8 mouse cellular contexts compared by ENCODE assay signal in genomic region chr15:96699521-96700511, GRCm38 (mm10). TPM values are rescaled to one million over a fixed set of nuclear protein-coding genes. Genes with fewer than 3 reads are reported as not detected.
DNase-seq lines count a peak whose midpoint lies in the region; ATAC-seq and TF ChIP-seq lines count a peak whose summit lies in the region.

Gene Slc38a2 (minus strand): TSS chr15:96699730.

- POLR2A ChIA-PET in Patski (lab: Charles Lee): interaction anchor here (0.5 to 1.3 kb wide), 3 partner anchors 10 to 237 kb away, joined by 3 to 5 read pairs (median 4); no protein-coding TSS in a partner anchor

- TF ChIP-seq CTCF in Patski (IDR thresholded peaks at IDR 0.05): no peak

- peak within 1 kb of the TSS; percentile 100 for H3K27ac ChIP-seq in hindbrain, embryonic 14.5 days

- CTCF ChIA-PET in Patski (lab: Charles Lee): interaction anchor here (1.0 kb wide), 1 partner anchor 238 kb away, joined by 3 read pairs; no protein-coding TSS in a partner anchor

- H3K9me3 ChIP-seq in hindbrain, embryonic 14.5 days (ENCODE audit: control insufficient read depth, low read length): no peaks in the 10 kb centered on the region

- peak within 1 kb of the TSS; percentile 100 for H3K9ac ChIP-seq in hindbrain, embryonic 14.5 days

- WGBS in hindbrain, embryonic 14.5 days: under 1% methylated on average over 75 of the region's 76 CpGs

- peaks cover 25% of the 10 kb centered on the region for H3K4me1 ChIP-seq in hindbrain, embryonic 14.5 days (replicated peaks; ENCODE audit: control insufficient read depth, insufficient read depth, low read length)

- peak within 1 kb of the TSS; percentile 93 for H3K4me3 ChIP-seq in hindbrain, embryonic 14.5 days (replicated peaks; ENCODE audit: low read length)

- peak within 1 kb of the TSS; percentile 83 for H3K4me2 ChIP-seq in hindbrain, embryonic 14.5 days (replicated peaks)

- peak; percentile 83 for ATAC-seq in Patski
- ATAC-seq in hindbrain, embryonic 14.5 days (ENCODE audit: low FRiP score): peak; percentile 86

- no peaks in the 10 kb centered on the region for H3K27me3 ChIP-seq in Patski
- no peaks in the 10 kb centered on the region for H3K27me3 ChIP-seq in hindbrain, embryonic 14.5 days (ENCODE audit: control insufficient read depth, insufficient read depth, low read length)

- H3K36me3 ChIP-seq in hindbrain, embryonic 14.5 days (replicated peaks; ENCODE audit: control insufficient read depth, insufficient read depth): peaks cover 37% of the 10 kb centered on the region

- DNase-seq in Patski (ENCODE audit: low read depth, low spot score): no peak
- DNase-seq in cerebellum, postnatal 25 days: peak; percentile 94 to 97
- peak; percentile 87 to 89 for DNase-seq in frontal cortex, postnatal 36 days (ENCODE audit: low spot score in 2 of 2)
- DNase-seq in hindbrain, embryonic 14.5 days (ENCODE audit: low spot score): peak; percentile 91
- peak; percentile 89 to 91 for DNase-seq in layer of hippocampus, postnatal 36 days
- peak; percentile 94 for DNase-seq in lung, postnatal 25 days (ENCODE audit: low spot score)
- DNase-seq in retina, embryonic 14.5 days (ENCODE audit: low spot score): peak; percentile 88
- peak; percentile 97 for DNase-seq in thymus, postnatal 4 days

- in situ Hi-C loops in Patski (cut with MboI; ENCODE audit: low pct_unique_long_range_greater_than_20kb): loop anchor here (5.0 kb wide), 2 partner anchors 232 to 487 kb away; no protein-coding TSS in a partner anchor

RNA-seq across cellular contexts. Expression of gene Slc38a2, which starts in this region (rescaled TPM):
- 148 TPM for polyA plus RNA-seq in Patski (2021)
- 125 and 141 TPM in 2 replicates for polyA plus RNA-seq in hindbrain, embryonic 14.5 days (2014; fragmentation: Nextera tagmentation; extraction: Ambion mirVana)
- total RNA-seq in layer of hippocampus, postnatal 36 days (2021): 10 to 100 TPM; 80.4 to 90.3 TPM
